Mouse (Mus musculus) ES-Bruce4 (cell line): ENCODE data around the gene Car5b.

Experiments
- CTCF ChIP-seq: IDR thresholded peaks from one replicate; pipeline ENCODE4 v1.8.1; 2011; ENCODE audit warnings: low read depth, low read length
- EP300 ChIP-seq: IDR thresholded peaks from 2 replicates; pipeline ENCODE4 v1.6.1; 2011; ENCODE audit warnings: low read depth, low read length; ENCODE audit not compliant: insufficient read depth

- no peak for TF ChIP-seq CTCF
- no peak for TF ChIP-seq EP300
Observed at GRCm38 (mm10) chrX:163996754-163997153, 31.0 kb downstream of the Car5b start.
